In genomic region chr1:173456139-173456754, GRCm38 (mm10) we compare ENCODE assay signal across 8 mouse cellular contexts. TPM values are rescaled to one million over a fixed set of nuclear protein-coding genes. Genes with fewer than 3 reads are reported as not detected.
DNase-seq lines count a peak whose midpoint lies in the region; ATAC-seq and TF ChIP-seq lines count a peak whose summit lies in the region.

No protein-coding gene starts in this region.

- no peaks in the 10 kb centered on the region for H3K4me1 ChIP-seq in kidney, embryonic 14.5 days (ENCODE audit: control insufficient read depth, insufficient read depth, low read length)
- no peaks in the 10 kb centered on the region for H3K4me1 ChIP-seq in limb, embryonic 14.5 days (ENCODE audit: control insufficient read depth, insufficient read depth, low read length)

- H3K4me2 ChIP-seq in kidney, embryonic 14.5 days (replicated peaks; ENCODE audit: low read depth, low read length) = no peak overlapping the region
- H3K4me2 ChIP-seq in limb, embryonic 14.5 days (replicated peaks; ENCODE audit: low read depth, low read length, severe bottlenecking) = no peak overlapping the region

- intact Hi-C loops in heart, postnatal 10 days (cut with DNase I) = loop anchor here (1.0 to 5.0 kb wide), 3 partner anchors 647 to 1096 kb away; no protein-coding TSS in a partner anchor

- WGBS in kidney, embryonic 14.5 days = 48% methylated on average over 7 of the region's 7 CpGs
- 46% methylated on average over 7 of the region's 7 CpGs for WGBS in limb, embryonic 14.5 days

- DNase-seq in kidney, adult 8-10 months = no peak
- DNase-seq in CD8-positive naive resting alpha-beta T cell, adult 2 months (ENCODE audit: low read depth in 2 of 2, low spot score in 2 of 2) = peak; percentile 15 to 51
- DNase-seq in brain, embryonic 14.5 days (ENCODE audit: low read depth) = peak; percentile 78
- peak; percentile 44 to 63 for DNase-seq in heart, postnatal 10 days
- DNase-seq in limb, embryonic 14.5 days (ENCODE audit: low spot score) = peak; percentile 85
- DNase-seq in retina, postnatal 7 days (ENCODE audit: low read depth, low spot score) = peak; percentile 38
- DNase-seq in testis, postnatal 14 days (ENCODE audit: low spot score) = no peak

- no peak for TF ChIP-seq POLR2A in brain, embryonic 14.5 days (IDR thresholded peaks at IDR 0.05; ENCODE audit: borderline replicate concordance, extremely low read depth, insufficient read depth, insufficient read length, poor library complexity, severe bottlenecking)
- TF ChIP-seq POLR2A in limb, embryonic 14.5 days (IDR thresholded peaks at IDR 0.05; ENCODE audit: borderline replicate concordance, extremely low read depth, insufficient read depth, insufficient read length) = no peak

- no peak overlapping the region for H3K27ac ChIP-seq in kidney, embryonic 14.5 days (ENCODE audit: low read depth, low read length)
- H3K27ac ChIP-seq in limb, embryonic 14.5 days (replicated peaks; ENCODE audit: low read depth, low read length) = no peak overlapping the region

- H3K9me3 ChIP-seq in kidney, embryonic 14.5 days (ENCODE audit: control insufficient read depth, low read length) = no peaks in the 10 kb centered on the region
- no peaks in the 10 kb centered on the region for H3K9me3 ChIP-seq in limb, embryonic 14.5 days (ENCODE audit: control insufficient read depth, low read length)

- no peak overlapping the region for H3K4me3 ChIP-seq in kidney, embryonic 14.5 days (ENCODE audit: low read length)
- H3K4me3 ChIP-seq in limb, embryonic 14.5 days (replicated peaks; ENCODE audit: low read length) = no peak overlapping the region

- TF ChIP-seq CTCF in brain, embryonic 14.5 days (IDR thresholded peaks at IDR 0.05; ENCODE audit: borderline replicate concordance, extremely low read depth, insufficient read depth, insufficient read length) = peak; percentile 74

- H3K36me3 ChIP-seq in kidney, embryonic 14.5 days (ENCODE audit: control insufficient read depth, insufficient read depth, low read length) = no peaks in the 10 kb centered on the region
- no peaks in the 10 kb centered on the region for H3K36me3 ChIP-seq in limb, embryonic 14.5 days (ENCODE audit: control insufficient read depth, insufficient read depth, low read length)

- peak; percentile 81; the same call in 1 of the 2 replicates for ATAC-seq in kidney, embryonic 14.5 days (ENCODE audit: low FRiP score, low TSS enrichment)
- peak; percentile 79 for ATAC-seq in limb, embryonic 14.5 days (ENCODE audit: low FRiP score, low read depth)

- H3K9ac ChIP-seq in kidney, embryonic 14.5 days (ENCODE audit: low read depth, low read length) = no peak overlapping the region
- H3K9ac ChIP-seq in limb, embryonic 14.5 days (ENCODE audit: low read depth, low read length, severe bottlenecking) = no peak overlapping the region

- no peaks in the 10 kb centered on the region for H3K27me3 ChIP-seq in kidney, embryonic 14.5 days (ENCODE audit: control insufficient read depth, insufficient read depth, low read length)
- H3K27me3 ChIP-seq in limb, embryonic 14.5 days (ENCODE audit: control insufficient read depth, insufficient read depth, low read length) = no peaks in the 10 kb centered on the region

RNA-seq across cellular contexts. Expression of gene Ifi206, which starts 34.6 kb away (rescaled TPM):
- polyA plus RNA-seq in kidney, embryonic 14.5 days (2014; fragmentation: Nextera tagmentation; extraction: Ambion mirVana) = 0.09 and 0.19 TPM in 2 replicates
- 0.05 TPM in 1 of 2 replicates, not detected in the other for polyA plus RNA-seq in brain, embryonic 14.5 days (2012; rRNA removed)
- total RNA-seq in heart, postnatal 10 days (2021) = under 1 TPM; 0.07 to 0.12 TPM
- polyA plus RNA-seq in limb, embryonic 14.5 days (2012; rRNA removed) = 0.11 and 0.18 TPM in 2 replicates
- 0.07 and 0.10 TPM in 2 replicates for polyA plus RNA-seq in limb, embryonic 14.5 days (2014; fragmentation: Nextera tagmentation; extraction: Ambion mirVana)

Comparison
In these comparisons a context has a peak if more than half of its experiments do, and no peak if none do; other contexts are left out.
1. DNase-seq: peak in CD8-positive naive resting alpha-beta T cell, adult 2 months (2 of 2), brain, embryonic 14.5 days (single experiment), heart, postnatal 10 days (2 of 2), limb, embryonic 14.5 days (single experiment) and retina, postnatal 7 days (single experiment); none in kidney, adult 8-10 months (0 of 2) and testis, postnatal 14 days (single experiment).